Mouse (Mus musculus) CH12.LX (cell line): Measurements from ENCODE around the gene 1600002K03Rik.

Experiments used
- CHD2 ChIP-seq: IDR thresholded peaks from 2 replicates; pipeline ENCODE4 v1.6.1; 2011; ENCODE audit warnings: low read length, improper control_type of control experiment
- CTCF ChIP-seq, 2 experiments: IDR thresholded peaks in 1 of 2; conservative IDR thresholded peaks in 1 of 2; 2 replicates each; pipeline ENCODE4 v1.5.1; 2011 to 2012; ENCODE audit warnings: low read depth in 2 of 2, low read length in 2 of 2, improper control_type of control experiment in 1 of 2, inconsistent platforms in 1 of 2, mild to moderate bottlenecking in 1 of 2, moderate library complexity in 1 of 2
- HCFC1 ChIP-seq: IDR thresholded peaks from 2 replicates; pipeline ENCODE4 v1.6.1; 2012; ENCODE audit warnings: low read depth, mild to moderate bottlenecking, inconsistent platforms, low read length, improper control_type of control experiment
- JUND ChIP-seq: conservative IDR thresholded peaks from 2 replicates; pipeline ENCODE4 v1.6.1; 2011; ENCODE audit warnings: low read depth, low read length, improper control_type of control experiment
- MYC ChIP-seq: IDR thresholded peaks from 2 replicates; pipeline ENCODE4 v1.6.1; 2011; ENCODE audit warnings: low read depth, mild to moderate bottlenecking, improper control_type of control experiment, low read length
- NELFE ChIP-seq: IDR thresholded peaks from 2 replicates; pipeline ENCODE4 v1.6.1; 2011; ENCODE audit warnings: low read depth, low read length, improper control_type of control experiment
- PAX5 ChIP-seq: IDR thresholded peaks from 2 replicates; pipeline ENCODE4 v1.6.1; 2012; ENCODE audit warnings: low read length, inconsistent platforms, mixed read lengths
- POLR2A ChIP-seq: IDR thresholded peaks from 2 replicates; pipeline ENCODE4 v1.6.1; 2011; ENCODE audit warnings: low read depth, mild to moderate bottlenecking, improper control_type of control experiment, low read length
- TCF12 ChIP-seq: IDR thresholded peaks from 2 replicates; pipeline ENCODE4 v1.6.1; 2014; ENCODE audit warnings: low read depth, mild to moderate bottlenecking, inconsistent platforms, low read length, improper control_type of control experiment
- ZKSCAN1 ChIP-seq: IDR thresholded peaks from 2 replicates; pipeline ENCODE4 v1.6.1; 2012; ENCODE audit warnings: low read depth, inconsistent platforms, low read length, improper control_type of control experiment, borderline replicate concordance

DNA sequence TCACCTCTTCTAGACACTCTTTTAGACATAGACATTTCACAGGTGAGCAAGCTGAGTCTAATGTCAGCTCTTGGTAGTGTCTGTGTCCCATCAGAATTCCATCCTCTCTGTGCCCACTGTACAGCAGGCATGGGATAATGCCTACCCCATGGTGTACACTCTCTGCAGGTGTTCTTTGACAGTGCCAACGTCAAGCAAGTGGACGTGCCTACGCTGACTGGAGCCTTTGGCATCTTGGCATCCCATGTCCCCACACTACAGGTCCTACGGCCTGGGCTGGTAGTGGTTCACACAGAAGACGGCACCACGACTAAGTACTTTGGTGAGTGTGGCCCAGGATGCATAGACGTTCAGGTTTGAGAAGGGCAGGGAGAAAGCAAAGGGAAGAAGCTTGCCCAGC is 29.1 kb upstream of the 1600002K03Rik start:
- TF ChIP-seq NELFE (no peak), POLR2A (no peak), HCFC1 (no peak), CHD2 (no peak), PAX5 (no peak), CTCF (conservative IDR thresholded peaks at IDR 0.05 in 1 of 2, IDR thresholded peaks at IDR 0.05 in 1 of 2; ENCODE audit: low read depth in 2 of 2, low read length in 2 of 2) (no peak), MYC (no peak), JUND (no peak), TCF12 (no peak), ZKSCAN1 (no peak)
